18 mouse cellular contexts compared by ENCODE assay signal in the genomic region with DNA sequence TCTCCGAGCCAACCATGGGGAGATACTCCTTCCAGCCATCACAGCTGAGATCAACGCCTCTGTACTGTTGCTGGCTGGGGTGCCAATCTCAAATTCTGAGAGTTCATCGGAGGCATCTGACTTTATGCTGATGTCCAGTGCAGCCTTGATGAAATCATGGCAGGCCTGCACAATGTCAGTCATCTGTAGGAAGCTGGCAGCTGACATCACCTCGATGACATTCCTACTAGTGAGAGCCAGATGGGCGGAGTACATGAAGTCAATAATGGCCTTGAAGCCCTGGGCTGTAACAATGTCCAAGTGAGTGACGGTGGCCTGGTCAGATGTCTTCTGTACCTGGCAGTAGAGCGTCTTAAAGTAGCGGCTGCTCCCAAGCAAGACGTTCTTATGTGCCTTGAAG. TPM values are rescaled to one million over a fixed set of nuclear protein-coding genes. Genes with fewer than 3 reads are reported as not detected.
A peak's percentile ranks its signal among the peaks of the same experiment; 100 is the strongest.
DNase-seq lines count a peak whose midpoint lies in the region; ATAC-seq and TF ChIP-seq lines count a peak whose summit lies in the region.
"Had no signal": no experiment of that assay in that cellular context is flagged by ENCODE, and none has a peak within 500 bp of the region (broad histone marks: within the 10 kb centered on the region; RNA-seq: fewer than 3 reads in every experiment).

No protein-coding gene starts in this region.

- H3K27me3 ChIP-seq in heart, embryonic 10.5 days (ENCODE audit: insufficient read depth, poor library complexity, severe bottlenecking): no peaks in the 10 kb centered on the region
- H3K27me3 ChIP-seq in heart, embryonic 14.5 days (ENCODE audit: control insufficient read depth, insufficient read depth, low read length): no peaks in the 10 kb centered on the region
- no peaks in the 10 kb centered on the region for H3K27me3 ChIP-seq in heart, embryonic 15.5 days
- no peaks in the 10 kb centered on the region for H3K27me3 ChIP-seq in heart, postnatal 0 days (ENCODE audit: control insufficient read depth, insufficient read depth, low read length)
- H3K27me3 ChIP-seq: embryonic facial prominence, embryonic 13.5 days; forebrain, embryonic 12.5 days; intestine, embryonic 15.5 days had no signal

- peaks cover 21% of the 10 kb centered on the region for H3K36me3 ChIP-seq in heart, embryonic 10.5 days
- H3K36me3 ChIP-seq in heart, embryonic 14.5 days (ENCODE audit: control insufficient read depth, insufficient read depth, low read length): peaks cover 20% of the 10 kb centered on the region
- H3K36me3 ChIP-seq in heart, embryonic 15.5 days: peaks cover 8% of the 10 kb centered on the region; the same call in 1 of the 2 replicates
- peaks cover 16% of the 10 kb centered on the region for H3K36me3 ChIP-seq in heart, postnatal 0 days (replicated peaks; ENCODE audit: control insufficient read depth, insufficient read depth, low read length)
- H3K36me3 ChIP-seq: embryonic facial prominence, embryonic 13.5 days; intestine, embryonic 15.5 days had no signal

- no peak overlapping the region for H3K4me3 ChIP-seq in heart, embryonic 10.5 days
- no peak overlapping the region for H3K4me3 ChIP-seq in heart, embryonic 14.5 days (ENCODE audit: control insufficient read depth in 1 of 2, insufficient read depth in 1 of 2, low read depth in 1 of 2, low read length in 2 of 2)
- no peak overlapping the region for H3K4me3 ChIP-seq in heart, embryonic 15.5 days
- H3K4me3 ChIP-seq in heart, postnatal 0 days (ENCODE audit: low read depth, low read length): no peak overlapping the region
- H3K4me3 ChIP-seq: embryonic facial prominence, embryonic 13.5 days; forebrain, embryonic 12.5 days; hindbrain, embryonic 10.5 days; intestine, embryonic 15.5 days had no signal

- no peak overlapping the region for H3K27ac ChIP-seq in heart, embryonic 10.5 days
- peak overlapping the region; percentile 6 to 35; a peak in 3 of 4 replicates for H3K27ac ChIP-seq in heart, embryonic 14.5 days (replicated peaks in 1 of 2; ENCODE audit: control insufficient read depth in 1 of 2, insufficient read depth in 1 of 2, low read depth in 2 of 2, low read length in 2 of 2)
- H3K27ac ChIP-seq in heart, embryonic 15.5 days: peak overlapping the region; percentile 14; the same call in 1 of the 2 replicates
- no peak overlapping the region for H3K27ac ChIP-seq in heart, postnatal 0 days (ENCODE audit: low read depth)
- H3K27ac ChIP-seq: embryonic facial prominence, embryonic 13.5 days; forebrain, embryonic 12.5 days; hindbrain, embryonic 10.5 days; hindbrain, embryonic 14.5 days; intestine, embryonic 15.5 days had no signal

- H3K9me3 ChIP-seq in heart, embryonic 10.5 days: no peaks in the 10 kb centered on the region
- no peaks in the 10 kb centered on the region for H3K9me3 ChIP-seq in heart, embryonic 14.5 days (ENCODE audit: control insufficient read depth, low read length)
- H3K9me3 ChIP-seq in heart, embryonic 15.5 days (replicated peaks): no peaks in the 10 kb centered on the region
- no peaks in the 10 kb centered on the region for H3K9me3 ChIP-seq in heart, postnatal 0 days (replicated peaks; ENCODE audit: control insufficient read depth, low read length)
- H3K9me3 ChIP-seq: embryonic facial prominence, embryonic 13.5 days; forebrain, embryonic 12.5 days; hindbrain, embryonic 10.5 days; intestine, embryonic 15.5 days had no signal

- ATAC-seq in heart, embryonic 14.5 days (ENCODE audit: insufficient number of reproducible peaks, insufficient read depth, low FRiP score, low read depth): peak; percentile 56; the same call in 1 of the 2 replicates
- 0 out of 2 replicates have a peak, but pooled peaks have one; percentile 29 for ATAC-seq in heart, embryonic 15.5 days (replicated peaks; ENCODE audit: insufficient number of reproducible peaks, insufficient read depth, low FRiP score, low read depth)
- peak; percentile 60 for ATAC-seq in heart, postnatal 0 days (ENCODE audit: insufficient read depth, low read depth)
- ATAC-seq: forebrain, postnatal 0 days; intestine, embryonic 15.5 days had no signal

- no peak for TF ChIP-seq CTCF in heart, postnatal 0 days (IDR thresholded peaks at IDR 0.05; ENCODE audit: low read depth)

- H3K4me1 ChIP-seq in heart, embryonic 10.5 days: peaks cover 74% of the 10 kb centered on the region
- peaks cover 32 to 55% of the 10 kb centered on the region in 2 experiments for H3K4me1 ChIP-seq in heart, embryonic 14.5 days (ENCODE audit: control insufficient read depth in 2 of 2, insufficient read depth in 2 of 2, low read length in 2 of 2)
- peaks cover 49% of the 10 kb centered on the region for H3K4me1 ChIP-seq in heart, embryonic 15.5 days (replicated peaks)
- peaks cover 24% of the 10 kb centered on the region; the same call in 1 of the 2 replicates for H3K4me1 ChIP-seq in heart, postnatal 0 days (ENCODE audit: control insufficient read depth, insufficient read depth)
- H3K4me1 ChIP-seq: embryonic facial prominence, embryonic 13.5 days; forebrain, embryonic 12.5 days; intestine, embryonic 15.5 days had no signal

- WGBS in heart, embryonic 10.5 days: 64% methylated on average over 9 of the region's 9 CpGs
- 39% methylated on average over 9 of the region's 9 CpGs for WGBS in heart, embryonic 14.5 days
- WGBS in heart, embryonic 15.5 days: 55% methylated on average over 9 of the region's 9 CpGs
- 40% methylated on average over 9 of the region's 9 CpGs for WGBS in heart, postnatal 0 days

- H3K9ac ChIP-seq in heart, embryonic 14.5 days (ENCODE audit: low read length): no peak overlapping the region
- H3K9ac ChIP-seq in heart, embryonic 15.5 days: no peak overlapping the region
- H3K9ac ChIP-seq in heart, postnatal 0 days (replicated peaks; ENCODE audit: low read depth, low read length): no peak overlapping the region
- H3K9ac ChIP-seq: embryonic facial prominence, embryonic 13.5 days; forebrain, embryonic 12.5 days; forebrain, postnatal 0 days; hindbrain, embryonic 14.5 days; intestine, embryonic 15.5 days had no signal

- TF ChIP-seq EP300 in heart, postnatal 0 days (IDR thresholded peaks at IDR 0.05; ENCODE audit: low read depth): no peak

- peak; percentile 19 for DNase-seq in heart, adult 8-10 months (ENCODE audit: low spot score)
- DNase-seq in heart, embryonic 10.5 days (ENCODE audit: low spot score): no peak
- no peak for DNase-seq in heart, adult 11 months
- DNase-seq in heart, postnatal 0 days (ENCODE audit: low spot score): no peak
- no peak for DNase-seq in cerebellum, postnatal 14 days
- DNase-seq: cerebellum, adult 9-10 months; cerebellum, postnatal 36 days; forebrain, postnatal 0 days; gastrocnemius, postnatal 25 days; kidney, adult 18-20 months; kidney, postnatal 10 days had no signal

- 0 out of 2 replicates have a peak overlapping the region, but pooled peaks have one; percentile 4 for H3K4me2 ChIP-seq in heart, embryonic 14.5 days (ENCODE audit: low read length)
- H3K4me2 ChIP-seq in heart, embryonic 15.5 days: no peak overlapping the region
- H3K4me2 ChIP-seq in heart, postnatal 0 days (ENCODE audit: low read depth, low read length): no peak overlapping the region
- H3K4me2 ChIP-seq: embryonic facial prominence, embryonic 13.5 days; forebrain, embryonic 12.5 days; hindbrain, embryonic 14.5 days; intestine, embryonic 15.5 days had no signal

RNA-seq across cellular contexts. Expression of gene Zbtb46, which starts 35.4 kb away (rescaled TPM):
- total RNA-seq in heart, adult 8-10 months (2022): 10 to 100 TPM in 2 of 4 experiments, 1 to 10 TPM in 2; 8.9 to 11.5 (median 10.5) TPM
- polyA plus RNA-seq in heart, embryonic 10.5 days (2016; fragmentation: Nextera tagmentation; extraction: Ambion mirVana): 16.5 and 18.5 TPM in 2 replicates
- polyA plus RNA-seq in heart, embryonic 14.5 days (2014; fragmentation: Nextera tagmentation; extraction: Ambion mirVana): 8.8 and 10.6 TPM in 2 replicates
- polyA plus RNA-seq in heart, embryonic 15.5 days (2015; fragmentation: Nextera tagmentation; extraction: Ambion mirVana): 8.6 and 10.4 TPM in 2 replicates
- total RNA-seq in heart, postnatal 0 days (2014; rRNA removed; ENCODE audit: low replicate concordance): 13.3 and 18.4 TPM in 2 replicates
- 6.7 and 7.5 TPM in 2 replicates for polyA plus RNA-seq in heart, postnatal 0 days (2015; fragmentation: Nextera tagmentation; extraction: Ambion mirVana)

RNA-seq across cellular contexts. Expression of gene Lime1, which starts 44.0 kb away (rescaled TPM):
- total RNA-seq in heart, adult 8-10 months (2022): 1 to 10 TPM; 4.6 to 5.1 (median 4.8) TPM
- 16.5 and 20.5 TPM in 2 replicates for polyA plus RNA-seq in heart, embryonic 10.5 days (2016; fragmentation: Nextera tagmentation; extraction: Ambion mirVana)
- polyA plus RNA-seq in heart, embryonic 14.5 days (2014; fragmentation: Nextera tagmentation; extraction: Ambion mirVana): 13.6 and 13.7 TPM in 2 replicates
- 12.0 and 18.9 TPM in 2 replicates for polyA plus RNA-seq in heart, embryonic 15.5 days (2015; fragmentation: Nextera tagmentation; extraction: Ambion mirVana)
- 11.1 and 21.1 TPM in 2 replicates for total RNA-seq in heart, postnatal 0 days (2014; rRNA removed; ENCODE audit: low replicate concordance)
- 5.9 and 7.6 TPM in 2 replicates for polyA plus RNA-seq in heart, postnatal 0 days (2015; fragmentation: Nextera tagmentation; extraction: Ambion mirVana)

RNA-seq across cellular contexts. Expression of gene Arfrp1, which starts 58.6 kb away (rescaled TPM):
- 10 to 100 TPM; 50.2 to 56.0 (median 53.9) TPM for total RNA-seq in heart, adult 8-10 months (2022)
- polyA plus RNA-seq in heart, embryonic 10.5 days (2016; fragmentation: Nextera tagmentation; extraction: Ambion mirVana): 64.1 and 65.6 TPM in 2 replicates
- 42.8 and 46.9 TPM in 2 replicates for polyA plus RNA-seq in heart, embryonic 14.5 days (2014; fragmentation: Nextera tagmentation; extraction: Ambion mirVana)
- 53.2 and 59.4 TPM in 2 replicates for polyA plus RNA-seq in heart, embryonic 15.5 days (2015; fragmentation: Nextera tagmentation; extraction: Ambion mirVana)
- total RNA-seq in heart, postnatal 0 days (2014; rRNA removed; ENCODE audit: low replicate concordance): 11.4 and 17.9 TPM in 2 replicates
- 54.8 and 59.4 TPM in 2 replicates for polyA plus RNA-seq in heart, postnatal 0 days (2015; fragmentation: Nextera tagmentation; extraction: Ambion mirVana)

RNA-seq across cellular contexts. Expression of gene Zgpat, which starts 59.1 kb away (rescaled TPM):
- 10 to 100 TPM; 17.4 to 22.9 (median 18.1) TPM for total RNA-seq in heart, adult 8-10 months (2022)
- polyA plus RNA-seq in heart, embryonic 10.5 days (2016; fragmentation: Nextera tagmentation; extraction: Ambion mirVana): 36.9 and 38.0 TPM in 2 replicates
- polyA plus RNA-seq in heart, embryonic 14.5 days (2014; fragmentation: Nextera tagmentation; extraction: Ambion mirVana): 26.3 and 26.5 TPM in 2 replicates
- 24.1 and 32.2 TPM in 2 replicates for polyA plus RNA-seq in heart, embryonic 15.5 days (2015; fragmentation: Nextera tagmentation; extraction: Ambion mirVana)
- total RNA-seq in heart, postnatal 0 days (2014; rRNA removed; ENCODE audit: low replicate concordance): 26.0 and 38.4 TPM in 2 replicates
- 18.7 and 19.2 TPM in 2 replicates for polyA plus RNA-seq in heart, postnatal 0 days (2015; fragmentation: Nextera tagmentation; extraction: Ambion mirVana)

Comparison
In these comparisons a context has a peak if more than half of its experiments do, and no peak if none do; other contexts are left out.
1. H3K27ac ChIP-seq: peak in heart, embryonic 14.5 days (2 of 2) and heart, embryonic 15.5 days (single experiment); none in heart, embryonic 10.5 days (single experiment) and heart, postnatal 0 days (single experiment).
2. Peak in every context shown above with its lines, with median percentiles within 50 percentile points of each other: ATAC-seq.